Mouse (Mus musculus) MEL (cell line): ENCODE results near the gene Tmem230.

Experiments
- CTCF ChIP-seq, 3 experiments: IDR thresholded peaks in 2 of 3; conservative IDR thresholded peaks in 1 of 3; 2 replicates each; pipeline ENCODE4 v1.5.1; 2011 to 2012; ENCODE audit warnings: low read length in 3 of 3, low read depth in 2 of 3, mild to moderate bottlenecking in 2 of 3, improper control_type of control experiment in 1 of 3, inconsistent platforms in 1 of 3, mixed read lengths in 1 of 3, moderate library complexity in 1 of 3; ENCODE audit not compliant: control insufficient read depth in 1 of 3, insufficient read depth in 1 of 3, poor library complexity in 1 of 3, severe bottlenecking in 1 of 3
- GATA1 ChIP-seq: IDR thresholded peaks from 2 replicates; pipeline ENCODE4 v1.6.1; 2011; ENCODE audit warnings: low read depth, low read length, improper control_type of control experiment
- MAX ChIP-seq: IDR thresholded peaks from 2 replicates; pipeline ENCODE4 v1.6.1; 2011; ENCODE audit warnings: low read length, improper control_type of control experiment
- MAZ ChIP-seq: IDR thresholded peaks from 2 replicates; pipeline ENCODE4 v1.6.1; 2012; ENCODE audit warnings: low read depth, mild to moderate bottlenecking, inconsistent platforms, low read length, improper control_type of control experiment
- MEF2A ChIP-seq: IDR thresholded peaks from 2 replicates; pipeline ENCODE4 v1.6.1; 2014; ENCODE audit warnings: low read depth, mild to moderate bottlenecking, inconsistent platforms, low read length, improper control_type of control experiment; ENCODE audit not compliant: poor library complexity, insufficient replicate concordance, severe bottlenecking; ENCODE audit errors: extremely low read depth
- NELFE ChIP-seq: IDR thresholded peaks from 2 replicates; pipeline ENCODE4 v1.6.1; 2011; ENCODE audit warnings: low read depth, low read length, improper control_type of control experiment
- POLR2A ChIP-seq, 2 experiments: IDR thresholded peaks; 2 replicates each; pipeline ENCODE4 v1.6.1; 2011 to 2012; ENCODE audit warnings: low read length in 2 of 2, mild to moderate bottlenecking in 2 of 2, control low read depth in 1 of 2, improper control_type of control experiment in 1 of 2, low read depth in 1 of 2, moderate library complexity in 1 of 2; ENCODE audit not compliant: control insufficient read depth in 1 of 2, insufficient read depth in 1 of 2, poor library complexity in 1 of 2
- TBP ChIP-seq: IDR thresholded peaks from 2 replicates; pipeline ENCODE4 v1.8.0; 2011; ENCODE audit warnings: low read depth, low read length, improper control_type of control experiment
- TCF12 ChIP-seq: IDR thresholded peaks from 2 replicates; pipeline ENCODE4 v1.6.1; 2014; ENCODE audit warnings: low read depth, mild to moderate bottlenecking, inconsistent platforms, low read length, improper control_type of control experiment, moderate library complexity
- UBTF ChIP-seq: IDR thresholded peaks from 2 replicates; pipeline ENCODE4 v1.6.1; 2012; ENCODE audit warnings: low read depth, mild to moderate bottlenecking, inconsistent platforms, low read length, improper control_type of control experiment, moderate library complexity, borderline replicate concordance; ENCODE audit not compliant: insufficient read depth
- USF2 ChIP-seq, 2 experiments: IDR thresholded peaks; 2 replicates each; pipeline ENCODE4 v1.6.1; 2011 to 2012; ENCODE audit warnings: improper control_type of control experiment in 2 of 2, low read length in 2 of 2, borderline replicate concordance in 1 of 2, inconsistent platforms in 1 of 2, low read depth in 1 of 2, mild to moderate bottlenecking in 1 of 2; ENCODE audit not compliant: insufficient read depth in 1 of 2
- ZC3H11A ChIP-seq: IDR thresholded peaks from 2 replicates; pipeline ENCODE4 v1.6.1; 2012; ENCODE audit warnings: low read depth, mild to moderate bottlenecking, inconsistent platforms, low read length, improper control_type of control experiment

DNA sequence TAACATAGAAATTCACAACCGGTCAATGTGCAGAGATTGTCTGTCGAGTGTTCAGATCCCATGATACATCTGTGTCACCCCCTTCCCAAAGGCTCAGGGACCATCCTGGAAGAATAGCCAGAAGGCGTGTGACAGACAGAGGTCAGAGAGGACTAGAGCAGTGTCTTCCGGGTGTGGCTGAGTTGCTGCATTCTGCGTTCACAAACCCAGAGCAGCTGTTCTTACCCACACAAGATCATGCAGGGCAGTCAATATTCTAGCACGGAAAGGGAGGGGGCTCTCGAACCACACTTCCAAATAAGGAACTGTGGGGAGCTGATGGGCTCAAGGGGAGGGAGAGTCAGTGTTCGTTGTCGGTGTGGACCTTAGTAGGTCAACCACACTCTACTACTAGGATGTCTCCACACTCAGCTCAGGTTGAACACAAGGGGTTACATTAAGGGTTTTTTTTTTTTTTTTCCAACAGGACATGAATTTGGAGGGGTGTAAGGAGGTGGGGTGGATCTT is 36.7 kb downstream of the Tmem230 start:
- TF ChIP-seq CTCF (IDR thresholded peaks at IDR 0.05 in 2 of 3, conservative IDR thresholded peaks at IDR 0.05 in 1 of 3; ENCODE audit: control insufficient read depth in 1 of 3, insufficient read depth in 1 of 3, low read depth in 2 of 3, low read length in 3 of 3, poor library complexity in 1 of 3, severe bottlenecking in 1 of 3) (no peak), NELFE (no peak), MEF2A (no peak), USF2 (IDR thresholded peaks at IDR 0.05; ENCODE audit: borderline replicate concordance in 1 of 2, insufficient read depth in 1 of 2, low read depth in 1 of 2, low read length in 2 of 2) (no peak), ZC3H11A (no peak), UBTF (no peak), TBP (no peak), MAX (no peak), POLR2A (IDR thresholded peaks at IDR 0.05; ENCODE audit: control insufficient read depth in 1 of 2, insufficient read depth in 1 of 2, low read depth in 1 of 2, low read length in 2 of 2, poor library complexity in 1 of 2) (no peak), MAZ (no peak), GATA1 (no peak), TCF12 (no peak)
